Mouse (Mus musculus): ENCODE results near the gene Gmip.

The Gmip gene

GRCm38 (mm10) chr8:69804537-69804936, 3.9 kb upstream of the Gmip start:
- no peak for DNase-seq (ENCODE audit: low spot score in 2 of 2)

GRCm38 (mm10) chr8:69805086-69805485, 3.4 kb upstream of the Gmip start:
- no peak for DNase-seq (ENCODE audit: low spot score in 2 of 2)

GRCm38 (mm10) chr8:69805491-69805890, 3.0 kb upstream of the Gmip start:
- DNase-seq (ENCODE audit: low spot score in 2 of 2), result no peak

GRCm38 (mm10) chr8:69807236-69807635, 1.2 kb upstream of the Gmip start:
- DNase-seq (ENCODE audit: low spot score in 2 of 2), result no peak

GRCm38 (mm10) chr8:69808864-69809403, 455 bp downstream of the Gmip start:
- peak in 1 of 2 experiments; percentile 30 for DNase-seq (ENCODE audit: low spot score in 2 of 2)

- no peak for DNase-seq (ENCODE audit: low spot score in 2 of 2)
These were observed 1.3 kb downstream of the Gmip start for GRCm38 (mm10) chr8:69809820-69810219.

GRCm38 (mm10) chr8:69814881-69815280, 6.4 kb downstream of the Gmip start:
- DNase-seq (ENCODE audit: low spot score in 2 of 2), result no peak

GRCm38 (mm10) chr8:69815396-69815795, 6.9 kb downstream of the Gmip start:
- no peak for DNase-seq (ENCODE audit: low spot score in 2 of 2)

- DNase-seq (ENCODE audit: low spot score in 2 of 2), result no peak
These were observed 12.0 kb downstream of the Gmip start for GRCm38 (mm10) chr8:69820466-69820865.

- no peak for DNase-seq (ENCODE audit: low spot score in 2 of 2)
These were observed 13.5 kb downstream of the Gmip start for GRCm38 (mm10) chr8:69821971-69822385.

GRCm38 (mm10) chr8:69822386-69823191, 14.1 kb downstream of the Gmip start, which contains the start of gene Lpar2:
TSS of gene Lpar2 (plus strand) at chr8:69822429.
- no peak for DNase-seq (ENCODE audit: low spot score in 2 of 2)

- no peak for DNase-seq (ENCODE audit: low spot score in 2 of 2)
These were observed 17.9 kb downstream of the Gmip start for GRCm38 (mm10) chr8:69826371-69826770.

GRCm38 (mm10) chr8:69832298-69832853, 23.9 kb downstream of the Gmip start, which contains the start of gene Pbx4:
TSS of gene Pbx4 (plus strand) at chr8:69832491.
- DNase-seq (ENCODE audit: low spot score in 2 of 2), result peak; percentile 97

GRCm38 (mm10) chr8:69837057-69837682, 28.7 kb downstream of the Gmip start:
- DNase-seq (ENCODE audit: low spot score in 2 of 2), result no peak

GRCm38 (mm10) chr8:69847167-69848065, 38.9 kb downstream of the Gmip start:
- no peak for DNase-seq (ENCODE audit: low spot score in 2 of 2)

GRCm38 (mm10) chr8:69848951-69849350, 40.5 kb downstream of the Gmip start:
- DNase-seq (ENCODE audit: low spot score in 2 of 2), result no peak

GRCm38 (mm10) chr8:69849899-69850298, 41.4 kb downstream of the Gmip start:
- DNase-seq (ENCODE audit: low spot score in 2 of 2), result no peak

- no peak for DNase-seq (ENCODE audit: low spot score in 2 of 2)
These were observed 42.5 kb downstream of the Gmip start for GRCm38 (mm10) chr8:69850926-69851506.

GRCm38 (mm10) chr8:69853869-69854268, 45.4 kb downstream of the Gmip start:
- no peak for DNase-seq (ENCODE audit: low spot score in 2 of 2)

- no peak for DNase-seq (ENCODE audit: low spot score in 2 of 2)
These were observed 52.3 kb downstream of the Gmip start for GRCm38 (mm10) chr8:69860807-69861206.

GRCm38 (mm10) chr8:69861251-69861650, 52.8 kb downstream of the Gmip start:
- no peak for DNase-seq (ENCODE audit: low spot score in 2 of 2)
